Mouse (Mus musculus) embryonic fibroblast, embryonic 13.5 days (primary cell): ENCODE measurements around the gene Unc13a.

Experiments used
- CTCF ChIP-seq: IDR thresholded peaks from 2 replicates; pipeline ENCODE4 v1.5.1; 2011; ENCODE audit warnings: mild to moderate bottlenecking, control low read depth, low read length, moderate library complexity, borderline replicate concordance; ENCODE audit not compliant: insufficient read depth
- POLR2A ChIP-seq: IDR thresholded peaks from 2 replicates; pipeline ENCODE4 v1.6.1; 2011; ENCODE audit warnings: low read depth, mild to moderate bottlenecking, control low read depth, low read length, moderate library complexity

DNA sequence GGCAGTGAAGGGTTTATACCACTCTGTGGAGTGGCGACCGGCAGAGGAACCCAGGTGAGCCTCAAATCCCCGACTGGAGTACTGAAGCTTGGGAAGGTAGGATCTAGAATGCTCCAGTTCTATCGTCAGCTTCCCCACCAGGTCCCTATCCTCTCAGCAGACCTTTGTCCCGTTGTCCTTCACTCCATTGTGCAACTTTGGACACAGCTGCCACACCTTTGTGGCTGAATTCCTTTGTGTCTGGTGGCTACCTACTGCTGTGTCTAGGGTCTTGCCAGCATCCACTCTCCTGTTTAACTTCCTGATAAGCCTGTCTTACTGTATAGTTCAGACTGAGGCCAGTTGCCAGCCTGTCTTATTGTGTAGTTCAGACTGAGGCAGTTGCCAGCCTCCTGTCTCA is 59.4 kb downstream of the Unc13a start:
- TF ChIP-seq CTCF (no peak), POLR2A (no peak)
